Mouse (Mus musculus) heart, embryonic 14.5 days (tissue): ENCODE data around the gene Ctbp2. TPM values are rescaled to one million over a fixed set of nuclear protein-coding genes. Genes with fewer than 3 reads are reported as not detected.

Experiments used
- ATAC-seq: fragments of 200-750 bp; cut with Nextera tagmentation; 2 replicates; pipeline ENCODE4 v1.8.0; 2017; ENCODE audit warnings: low read depth, moderate TSS enrichment; ENCODE audit not compliant: insufficient number of reproducible peaks, insufficient read depth, low FRiP score
- H3K27ac ChIP-seq, 2 experiments: fragments of 200-500 bp in 1 of 2; fragments of 300-500 bp in 1 of 2; sonication (generic) in 1 of 2; replicated peaks in 1 of 2; 2 replicates each; pipeline ENCODE4 v1.5.1; 2012 to 2014; ENCODE audit warnings: low read depth in 2 of 2, low read length in 2 of 2, control low read depth in 1 of 2, mild to moderate bottlenecking in 1 of 2, mixed read lengths in 1 of 2; ENCODE audit not compliant: control insufficient read depth in 1 of 2, insufficient read depth in 1 of 2
- H3K27me3 ChIP-seq: fragments of 300-500 bp; sonication (generic); 2 replicates; pipeline ENCODE4 v1.6.1; 2014; ENCODE audit warnings: mild to moderate bottlenecking, low read length, control low read depth; ENCODE audit not compliant: control insufficient read depth, insufficient read depth
- H3K36me3 ChIP-seq: fragments of 300-500 bp; sonication (generic); 2 replicates; pipeline ENCODE4 v1.6.1; 2014; ENCODE audit warnings: mild to moderate bottlenecking, control low read depth, low read length, mixed read lengths; ENCODE audit not compliant: control insufficient read depth, insufficient read depth
- H3K4me1 ChIP-seq, 2 experiments: fragments of 200-500 bp in 1 of 2; fragments of 300-500 bp in 1 of 2; sonication (generic) in 1 of 2; 2 replicates each; pipeline ENCODE4 v1.6.1; 2012 to 2014; ENCODE audit warnings: low read length in 2 of 2, control low read depth in 1 of 2, mixed read lengths in 1 of 2; ENCODE audit not compliant: control insufficient read depth in 2 of 2, insufficient read depth in 2 of 2
- H3K4me2 ChIP-seq: fragments of 300-500 bp; sonication (generic); 2 replicates; pipeline ENCODE4 v1.6.1; 2014; ENCODE audit warnings: mild to moderate bottlenecking, low read length
- H3K4me3 ChIP-seq, 2 experiments: fragments of 200-500 bp in 1 of 2; fragments of 300-500 bp in 1 of 2; sonication (generic) in 1 of 2; 2 replicates each; pipeline ENCODE4 v1.5.1; 2012 to 2014; ENCODE audit warnings: low read length in 2 of 2, mild to moderate bottlenecking in 2 of 2, control low read depth in 1 of 2, low read depth in 1 of 2, moderate library complexity in 1 of 2; ENCODE audit not compliant: control insufficient read depth in 1 of 2, insufficient read depth in 1 of 2
- H3K9ac ChIP-seq: fragments of 300-500 bp; sonication (generic); 2 replicates; pipeline ENCODE4 v1.6.1; 2014; ENCODE audit warnings: mild to moderate bottlenecking, low read length
- H3K9me3 ChIP-seq: fragments of 300-500 bp; sonication (generic); 2 replicates; pipeline ENCODE4 v1.6.1; 2016; ENCODE audit warnings: low read length, control low read depth; ENCODE audit not compliant: control insufficient read depth
- WGBS: fragments of 180-500 bp; shearing (Covaris S2); extraction: QIAGEN DNeasy Blood & Tissue Kit; methylation state at CpG from one replicate; pipeline ENCODE4 v1.1.7; 2014; 5-methylcytosine and 5-hydroxymethylcytosine counted together
- polyA plus RNA-seq: library from polyadenylated mRNA; unstranded; fragments of >200 nt; fragmentation: Nextera tagmentation; extraction: Ambion mirVana; gene quantifications from 2 replicates; pipeline ENCODE4 v1.2.1, GENCODE M21; 2014

Ctbp2 gene
- polyA plus RNA-seq, 1 experiment from 2014 or later = 54.3 TPM

GRCm38 (mm10) chr7:133054486-133054885, 69.7 kb downstream of the Ctbp2 start:
- ATAC-seq = no peak
- H3K4me1 ChIP-seq = peaks cover 29 to 55% of the 10 kb centered on the region in 2 experiments

GRCm38 (mm10) chr7:133053757-133054156, 70.4 kb downstream of the Ctbp2 start:
- Histone ChIP-seq H3K27ac (no peak overlapping the region), H3K9me3 (no peaks in the 10 kb centered on the region), H3K4me3 (no peak overlapping the region), H3K4me2 (no peak overlapping the region), H3K27me3 (no peaks in the 10 kb centered on the region), H3K4me1 (peaks cover 26 to 51% of the 10 kb centered on the region in 2 experiments), H3K36me3 (peaks cover 17% of the 10 kb centered on the region; the same call in 1 of the 2 replicates), H3K9ac (no peak overlapping the region)
- 85% methylated on average over 9 of the region's 9 CpGs for WGBS
- ATAC-seq = no peak

More at GRCm38 (mm10) chr7:133054486-133054885, 69.7 kb downstream of the Ctbp2 start:
- Histone ChIP-seq H3K4me2 (no peak overlapping the region), H3K9ac (no peak overlapping the region), H3K36me3 (peaks cover 17% of the 10 kb centered on the region; the same call in 1 of the 2 replicates), H3K27me3 (no peaks in the 10 kb centered on the region), H3K27ac (no peak overlapping the region), H3K9me3 (no peaks in the 10 kb centered on the region), H3K4me3 (no peak overlapping the region)
- WGBS = 94% methylated on average over 5 of the region's 5 CpGs

- Histone ChIP-seq H3K36me3 (peaks cover 17% of the 10 kb centered on the region; the same call in 1 of the 2 replicates), H3K9me3 (no peaks in the 10 kb centered on the region), H3K27ac (peak overlapping the region; percentile 31 to 70; a peak in 3 of 4 replicates), H3K27me3 (no peaks in the 10 kb centered on the region), H3K4me1 (peaks cover 24 to 51% of the 10 kb centered on the region in 2 experiments), H3K4me3 (no peak overlapping the region), H3K9ac (no peak overlapping the region), H3K4me2 (no peak overlapping the region)
- whole genome bisulfite sequencing = 56% methylated on average over 8 of the region's 8 CpGs
- peak; percentile 46; the same call in 1 of the 2 replicates for ATAC-seq
These were observed 71.3 kb downstream of the Ctbp2 start for GRCm38 (mm10) chr7:133052819-133053218.

GRCm38 (mm10) chr7:133050681-133051080, 73.5 kb downstream of the Ctbp2 start:
- Histone ChIP-seq H3K36me3 (peaks cover 21% of the 10 kb centered on the region; the same call in 1 of the 2 replicates), H3K27me3 (no peaks in the 10 kb centered on the region), H3K9ac (no peak overlapping the region), H3K27ac (no peak overlapping the region), H3K4me3 (no peak overlapping the region), H3K4me1 (peaks cover 22 to 47% of the 10 kb centered on the region in 2 experiments), H3K4me2 (no peak overlapping the region), H3K9me3 (no peaks in the 10 kb centered on the region)
- 58% methylated on average over 6 of the region's 6 CpGs for WGBS
- ATAC-seq = no peak

GRCm38 (mm10) chr7:133048085-133048630, 76.0 kb downstream of the Ctbp2 start:
- H3K27ac ChIP-seq = no peak overlapping the region
- ATAC-seq = no peak
- no peaks in the 10 kb centered on the region for H3K27me3 ChIP-seq
- H3K4me1 ChIP-seq = peaks cover 18 to 35% of the 10 kb centered on the region in 2 experiments
- H3K36me3 ChIP-seq = peaks cover 25% of the 10 kb centered on the region
- no peak overlapping the region for H3K4me3 ChIP-seq
- H3K4me2 ChIP-seq = no peak overlapping the region
- H3K9me3 ChIP-seq = no peaks in the 10 kb centered on the region
- WGBS = 60% methylated on average over 3 of the region's 3 CpGs
- H3K9ac ChIP-seq = no peak overlapping the region

GRCm38 (mm10) chr7:133047287-133047686, 76.9 kb downstream of the Ctbp2 start:
- H3K36me3 ChIP-seq = peaks cover 23% of the 10 kb centered on the region
- no peaks in the 10 kb centered on the region for H3K9me3 ChIP-seq
- peaks cover 16 to 31% of the 10 kb centered on the region in 2 experiments for H3K4me1 ChIP-seq
- H3K27me3 ChIP-seq = no peaks in the 10 kb centered on the region
- 49% methylated on average over 4 of the region's 4 CpGs for WGBS
- H3K9ac ChIP-seq = no peak overlapping the region
- no peak overlapping the region for H3K4me3 ChIP-seq
- H3K4me2 ChIP-seq = no peak overlapping the region
- no peak for ATAC-seq
- no peak overlapping the region for H3K27ac ChIP-seq

GRCm38 (mm10) chr7:133044721-133045120, 79.4 kb downstream of the Ctbp2 start:
- ATAC-seq = no peak
- Histone ChIP-seq H3K27ac (no peak overlapping the region), H3K4me3 (no peak overlapping the region), H3K27me3 (no peaks in the 10 kb centered on the region), H3K4me2 (no peak overlapping the region), H3K36me3 (peaks cover 11% of the 10 kb centered on the region; the same call in 1 of the 2 replicates), H3K9ac (no peak overlapping the region), H3K4me1 (peaks cover 40 to 49% of the 10 kb centered on the region in 2 experiments), H3K9me3 (no peaks in the 10 kb centered on the region)
- 61% methylated on average over 4 of the region's 4 CpGs for WGBS

- WGBS = 59% methylated on average over 3 of the region's 3 CpGs
- peak overlapping the region; percentile 23 to 72; a peak in 2 of 4 replicates for H3K27ac ChIP-seq
- no peak overlapping the region for H3K4me2 ChIP-seq
- H3K9ac ChIP-seq = no peak overlapping the region
- no peak for ATAC-seq
- no peak overlapping the region for H3K4me3 ChIP-seq
- H3K27me3 ChIP-seq = no peaks in the 10 kb centered on the region
- no peaks in the 10 kb centered on the region for H3K9me3 ChIP-seq
- H3K36me3 ChIP-seq = peaks cover 11% of the 10 kb centered on the region; the same call in 1 of the 2 replicates
- H3K4me1 ChIP-seq = peaks cover 43 to 54% of the 10 kb centered on the region in 2 experiments
These were observed 82.4 kb downstream of the Ctbp2 start for GRCm38 (mm10) chr7:133041784-133042183.
